Mouse (Mus musculus): ENCODE results near the gene Krtcap2. TPM values are rescaled to one million over a fixed set of nuclear protein-coding genes. Genes with fewer than 3 reads are reported as not detected.

Krtcap2 gene
- polyA plus RNA-seq, 1 experiment from 2014 or later, result 334 TPM

DNA sequence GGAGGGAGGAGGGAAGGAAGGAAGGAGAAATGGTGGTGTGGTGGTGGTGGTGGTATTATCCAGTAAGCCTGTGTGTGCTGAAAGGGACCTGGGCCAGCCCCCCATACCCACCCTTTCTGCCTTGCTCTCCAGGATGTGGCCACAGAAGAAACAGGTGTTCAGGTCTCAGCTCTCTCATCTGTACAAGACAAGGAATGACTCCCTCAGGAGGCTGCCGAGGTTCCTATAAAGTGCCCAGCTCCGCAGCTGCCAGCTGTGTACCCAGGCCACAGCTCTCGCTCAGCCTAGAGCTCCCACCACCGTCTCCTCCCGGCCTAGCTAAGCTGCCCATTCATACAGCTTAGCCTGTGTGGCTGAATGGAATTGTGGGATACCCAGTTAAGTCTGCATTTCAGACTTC, 46.5 kb downstream of the Krtcap2 start:
- no peak for ATAC-seq (ENCODE audit: insufficient number of reproducible peaks, low FRiP score, low TSS enrichment, low read depth)
- Histone ChIP-seq H3K4me3 (no peak overlapping the region), H3K9me3 (no peaks in the 10 kb centered on the region), H3K4me2 (no peak overlapping the region), H3K4me1 (peaks cover 17% of the 10 kb centered on the region; the same call in 1 of the 2 replicates), H3K36me3 (no peaks in the 10 kb centered on the region), H3K9ac (no peak overlapping the region), H3K27me3 (no peaks in the 10 kb centered on the region), H3K27ac (no peak overlapping the region)
- WGBS, result 43% methylated on average over 5 of the region's 5 CpGs

DNA sequence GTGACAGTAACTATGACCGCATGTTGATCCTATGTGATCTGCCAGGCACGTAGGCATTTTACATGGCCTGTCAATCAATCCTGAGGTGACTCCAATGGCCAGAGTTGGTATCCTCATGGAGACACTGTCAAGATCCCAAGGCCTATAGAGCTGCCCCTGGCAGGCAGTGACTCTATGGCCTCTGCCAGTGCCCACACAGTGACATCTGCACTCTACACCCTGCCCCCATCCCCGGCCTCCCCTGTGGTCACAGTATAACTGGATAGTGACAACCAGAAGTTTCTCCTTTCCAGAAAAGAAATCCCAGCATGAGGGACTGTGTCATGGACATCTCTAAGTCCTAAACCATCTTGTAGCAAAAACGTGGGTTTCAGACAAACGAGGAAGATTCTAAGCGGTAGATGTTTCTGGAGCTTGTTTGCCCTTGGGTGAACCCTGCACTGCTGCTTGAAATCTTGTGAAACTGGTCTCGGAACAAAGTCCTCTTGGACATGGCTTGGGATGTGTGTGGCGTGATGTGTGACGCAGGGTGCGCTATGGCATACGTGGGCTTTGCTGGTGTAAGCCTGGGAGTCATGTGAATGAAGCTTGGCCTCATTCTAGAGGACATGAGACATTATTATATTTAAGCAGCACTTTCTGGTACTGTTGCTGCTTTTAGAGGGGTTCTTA, 47.6 kb downstream of the Krtcap2 start:
- Histone ChIP-seq H3K9me3 (no peaks in the 10 kb centered on the region), H3K36me3 (no peaks in the 10 kb centered on the region), H3K27ac (no peak overlapping the region), H3K27me3 (no peaks in the 10 kb centered on the region), H3K4me2 (no peak overlapping the region), H3K4me3 (no peak overlapping the region), H3K9ac (no peak overlapping the region), H3K4me1 (peaks cover 8% of the 10 kb centered on the region; the same call in 1 of the 2 replicates)
- ATAC-seq (ENCODE audit: insufficient number of reproducible peaks, low FRiP score, low TSS enrichment, low read depth), result no peak
- 90% methylated on average over 11 of the region's 11 CpGs for WGBS

DNA sequence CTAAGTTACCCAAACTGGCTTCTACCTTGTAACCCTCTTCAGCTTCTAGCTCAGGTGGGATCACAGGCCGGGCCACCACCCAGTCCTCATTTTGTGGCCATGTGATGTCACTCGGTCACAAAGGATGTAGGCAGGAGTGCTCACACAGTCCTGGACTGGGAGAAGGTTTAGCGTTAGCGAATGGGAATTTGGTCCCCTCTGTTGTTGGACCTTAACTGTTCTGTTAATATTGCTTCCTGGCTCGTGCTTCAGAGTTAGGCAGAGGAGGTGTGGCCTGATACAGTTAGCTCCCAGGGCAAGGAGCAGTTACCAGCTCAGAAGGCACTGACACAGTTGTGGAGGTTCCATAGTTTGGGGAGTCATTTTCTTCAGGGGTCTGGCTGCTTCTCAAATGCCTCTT, 48.4 kb downstream of the Krtcap2 start:
- Histone ChIP-seq H3K4me2 (no peak overlapping the region), H3K36me3 (no peaks in the 10 kb centered on the region), H3K27me3 (no peaks in the 10 kb centered on the region), H3K9ac (no peak overlapping the region), H3K4me1 (peaks cover 10% of the 10 kb centered on the region; the same call in 1 of the 2 replicates), H3K4me3 (no peak overlapping the region), H3K9me3 (no peaks in the 10 kb centered on the region), H3K27ac (no peak overlapping the region)
- WGBS, result 65% methylated on average over 5 of the region's 5 CpGs
- ATAC-seq (ENCODE audit: insufficient number of reproducible peaks, low FRiP score, low TSS enrichment, low read depth), result no peak

DNA sequence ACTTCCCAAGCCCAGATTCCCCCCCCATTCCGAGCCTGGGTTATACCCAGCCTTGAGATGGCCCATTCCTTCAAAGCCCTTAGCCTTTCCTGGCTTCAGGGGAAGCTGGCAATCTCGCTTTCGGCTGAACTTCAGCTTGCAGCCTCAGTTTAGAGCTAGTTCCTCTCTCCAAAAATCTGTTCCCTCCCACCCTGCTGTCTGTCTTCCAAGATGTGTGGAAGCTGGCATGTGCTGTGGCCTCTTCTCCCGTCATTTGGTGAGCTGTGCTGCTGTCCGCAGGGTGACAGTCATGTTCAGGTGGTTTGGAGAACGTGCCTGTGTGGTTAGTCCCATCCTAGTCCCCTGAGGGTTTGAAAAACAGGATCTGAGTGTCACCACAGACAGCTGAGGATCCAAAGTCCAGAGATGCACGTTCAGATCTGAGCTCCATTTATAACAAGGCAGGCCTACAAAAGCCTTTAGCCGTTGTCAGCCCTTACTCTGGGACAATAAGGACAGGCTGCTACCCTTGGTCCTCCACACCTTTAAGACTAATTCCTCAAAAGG, 50.0 kb downstream of the Krtcap2 start:
- Histone ChIP-seq H3K27ac (no peak overlapping the region), H3K27me3 (no peaks in the 10 kb centered on the region), H3K36me3 (no peaks in the 10 kb centered on the region), H3K4me2 (no peak overlapping the region), H3K9me3 (no peaks in the 10 kb centered on the region), H3K4me1 (peaks cover 20% of the 10 kb centered on the region), H3K4me3 (no peak overlapping the region), H3K9ac (no peak overlapping the region)
- no peak for ATAC-seq (ENCODE audit: insufficient number of reproducible peaks, low FRiP score, low TSS enrichment, low read depth)
- 75% methylated on average over 8 of the region's 8 CpGs for WGBS

DNA sequence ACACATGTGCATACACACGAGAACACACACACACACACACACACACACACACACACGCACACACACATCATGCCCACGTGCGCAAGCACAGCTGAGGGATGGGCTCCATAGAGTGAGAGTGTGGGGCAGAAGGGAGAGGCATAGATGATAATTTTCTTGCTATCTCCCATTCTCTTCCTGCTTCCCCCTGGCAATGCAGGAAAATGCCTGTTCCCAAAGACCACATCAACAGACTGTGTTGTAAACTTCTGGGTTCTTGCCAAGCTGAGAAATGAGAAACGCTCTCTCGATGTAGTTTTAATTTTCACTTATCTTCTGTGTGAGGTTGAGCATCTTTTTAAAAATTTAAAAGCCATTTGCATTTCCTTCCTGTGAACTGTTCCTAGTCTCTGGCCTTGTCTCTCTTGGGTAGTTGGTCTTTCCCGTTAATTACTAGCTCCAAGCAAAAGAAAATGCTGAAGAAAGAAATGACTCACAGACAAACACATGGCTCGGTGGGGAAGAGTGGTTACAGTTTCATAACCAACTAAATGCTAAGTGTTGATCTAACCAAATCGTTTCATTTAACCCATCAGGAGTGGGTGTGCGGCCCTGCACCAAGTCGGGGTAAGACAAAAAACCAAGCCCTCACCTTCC, 51.1 kb downstream of the Krtcap2 start:
- Histone ChIP-seq H3K27me3 (no peaks in the 10 kb centered on the region), H3K36me3 (no peaks in the 10 kb centered on the region), H3K9ac (no peak overlapping the region), H3K4me3 (no peak overlapping the region), H3K4me2 (no peak overlapping the region), H3K27ac (no peak overlapping the region), H3K4me1 (peaks cover 12% of the 10 kb centered on the region), H3K9me3 (no peaks in the 10 kb centered on the region)
- WGBS, result 69% methylated on average over 11 of the region's 11 CpGs
- no peak for ATAC-seq (ENCODE audit: insufficient number of reproducible peaks, low FRiP score, low TSS enrichment, low read depth)

DNA sequence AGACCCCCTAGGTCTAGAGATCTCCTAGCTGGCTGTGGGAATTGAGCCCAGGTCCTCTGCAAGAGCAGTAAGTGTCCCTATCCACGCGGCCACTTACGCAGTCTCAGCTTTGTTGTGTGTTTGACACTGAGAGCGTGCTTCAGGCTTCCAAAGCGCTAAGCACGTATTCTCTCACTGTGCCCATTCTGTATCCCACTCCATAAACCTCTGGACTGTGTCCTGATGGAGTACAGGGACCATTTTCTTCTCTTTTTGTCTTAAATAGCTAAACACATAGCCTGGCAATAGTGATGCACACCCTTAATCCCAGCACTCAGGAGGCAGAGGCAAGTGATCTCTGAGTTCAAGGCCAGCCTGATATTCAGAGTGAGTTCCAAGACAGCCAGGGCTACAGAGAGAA, 53.1 kb downstream of the Krtcap2 start:
- H3K9ac ChIP-seq, result no peak overlapping the region
- H3K36me3 ChIP-seq, result no peaks in the 10 kb centered on the region
- no peak overlapping the region for H3K27ac ChIP-seq
- H3K9me3 ChIP-seq, result no peaks in the 10 kb centered on the region
- H3K4me1 ChIP-seq, result peaks cover 12% of the 10 kb centered on the region
- no peaks in the 10 kb centered on the region for H3K27me3 ChIP-seq
- no peak overlapping the region for H3K4me2 ChIP-seq
- no peak overlapping the region for H3K4me3 ChIP-seq
- ATAC-seq (ENCODE audit: insufficient number of reproducible peaks, low FRiP score, low TSS enrichment, low read depth), result no peak
- whole genome bisulfite sequencing, result 89% methylated on average over 6 of the region's 6 CpGs

DNA sequence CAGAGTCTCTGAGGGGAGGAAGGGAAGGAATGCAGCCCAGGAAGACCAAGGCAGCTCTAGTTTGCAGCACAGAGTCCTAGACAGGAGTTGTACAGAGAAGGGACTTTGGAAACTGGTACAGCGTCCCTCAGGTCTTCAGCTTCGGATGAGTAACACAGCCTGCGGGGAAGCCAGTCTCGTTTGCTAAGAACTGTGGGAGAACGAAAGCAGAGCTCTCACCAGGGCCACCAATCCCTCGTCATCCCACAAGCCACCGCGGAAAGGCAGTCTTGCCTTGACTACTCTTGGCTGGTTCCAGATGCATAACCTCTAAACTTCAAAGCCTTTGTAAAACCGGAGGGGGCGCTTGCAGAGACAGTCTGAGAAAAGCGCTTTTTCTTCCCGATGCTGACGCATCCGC, 53.7 kb downstream of the Krtcap2 start:
- Histone ChIP-seq H3K9me3 (no peaks in the 10 kb centered on the region), H3K4me3 (peak overlapping the region; percentile 23), H3K4me2 (peak overlapping the region; percentile 42), H3K9ac (0 out of 2 replicates have a peak overlapping the region, but pooled peaks have one; percentile 28), H3K27ac (no peak overlapping the region; the same call in 1 of the 2 replicates), H3K36me3 (no peaks in the 10 kb centered on the region), H3K4me1 (peaks cover 12% of the 10 kb centered on the region), H3K27me3 (no peaks in the 10 kb centered on the region)
- ATAC-seq (ENCODE audit: insufficient number of reproducible peaks, low FRiP score, low TSS enrichment, low read depth), result no peak
- 1% methylated on average over 14 of the region's 14 CpGs for WGBS

MicroRNAs encoded within 50 kb of the gene (microRNA counts, 519-probe panel; counts per million panel counts)
- microRNA mmu-miR-92b, result not detected

Small RNAs within 50 kb of the gene (microRNA-seq; reads per million reads assigned to microRNA genes)
- 94.5 reads per million, percentile 50 among the genes with 10 or more reads in this experiment for gene Mir92b

Other genes with a start within 250 kb of the Krtcap2 start
- 29.2 and 31.1 TPM in 2 replicates for gene Rusc1, start 152.7 kb upstream of the Krtcap2 start, polyA plus RNA-seq (2015; fragmentation: Nextera tagmentation; extraction: Ambion mirVana)
- gene Gm43738, start 144.9 kb upstream of the Krtcap2 start, polyA plus RNA-seq (2015; fragmentation: Nextera tagmentation; extraction: Ambion mirVana), result not detected in 2 replicates
- gene Fdps, start 144.0 kb upstream of the Krtcap2 start, polyA plus RNA-seq (2015; fragmentation: Nextera tagmentation; extraction: Ambion mirVana), result 253 and 265 TPM in 2 replicates
- gene Pklr, start 109.8 kb upstream of the Krtcap2 start, polyA plus RNA-seq (2015; fragmentation: Nextera tagmentation; extraction: Ambion mirVana), result 0.20 and 0.23 TPM in 2 replicates
- gene Hcn3, start 85.8 kb upstream of the Krtcap2 start, polyA plus RNA-seq (2015; fragmentation: Nextera tagmentation; extraction: Ambion mirVana), result 1.9 and 2.2 TPM in 2 replicates
- 23.9 and 25.0 TPM in 2 replicates for gene Clk2, start 81.2 kb upstream of the Krtcap2 start, polyA plus RNA-seq (2015; fragmentation: Nextera tagmentation; extraction: Ambion mirVana)
- gene Scamp3, start 68.5 kb upstream of the Krtcap2 start, polyA plus RNA-seq (2015; fragmentation: Nextera tagmentation; extraction: Ambion mirVana), result 101 and 115 TPM in 2 replicates
- 31.4 and 34.0 TPM in 2 replicates for gene Fam189b, start 62.8 kb upstream of the Krtcap2 start, polyA plus RNA-seq (2015; fragmentation: Nextera tagmentation; extraction: Ambion mirVana)
- 62.5 and 70.9 TPM in 2 replicates for gene Gba, start 43.0 kb upstream of the Krtcap2 start, polyA plus RNA-seq (2015; fragmentation: Nextera tagmentation; extraction: Ambion mirVana)
- gene Thbs3, start 30.8 kb upstream of the Krtcap2 start, polyA plus RNA-seq (2015; fragmentation: Nextera tagmentation; extraction: Ambion mirVana), result 94.0 and 116 TPM in 2 replicates
- 156 and 180 TPM in 2 replicates for gene Mtx1, start 18.9 kb upstream of the Krtcap2 start, polyA plus RNA-seq (2015; fragmentation: Nextera tagmentation; extraction: Ambion mirVana)
- 0.64 and 0.68 TPM in 2 replicates for gene Muc1, start 16.9 kb upstream of the Krtcap2 start, polyA plus RNA-seq (2015; fragmentation: Nextera tagmentation; extraction: Ambion mirVana)
- gene Trim46, start 343 bp downstream of the Krtcap2 start, polyA plus RNA-seq (2015; fragmentation: Nextera tagmentation; extraction: Ambion mirVana), result 4.0 and 4.7 TPM in 2 replicates
- 131 and 161 TPM in 2 replicates for gene Dpm3, start 13.4 kb downstream of the Krtcap2 start, polyA plus RNA-seq (2015; fragmentation: Nextera tagmentation; extraction: Ambion mirVana)
- gene Slc50a1, start 24.6 kb downstream of the Krtcap2 start, polyA plus RNA-seq (2015; fragmentation: Nextera tagmentation; extraction: Ambion mirVana), result 91.9 and 92.8 TPM in 2 replicates
- 59.6 and 64.2 TPM in 2 replicates for gene Efna1, start 35.2 kb downstream of the Krtcap2 start, polyA plus RNA-seq (2015; fragmentation: Nextera tagmentation; extraction: Ambion mirVana)
- gene Efna3, start 77.0 kb downstream of the Krtcap2 start, polyA plus RNA-seq (2015; fragmentation: Nextera tagmentation; extraction: Ambion mirVana), result 57.9 and 59.2 TPM in 2 replicates
- 30.4 and 34.4 TPM in 2 replicates for gene Efna4, start 92.1 kb downstream of the Krtcap2 start, polyA plus RNA-seq (2015; fragmentation: Nextera tagmentation; extraction: Ambion mirVana)
- 94.4 and 106 TPM in 2 replicates for gene Adam15, start 104.0 kb downstream of the Krtcap2 start, polyA plus RNA-seq (2015; fragmentation: Nextera tagmentation; extraction: Ambion mirVana)
- 0.20 and 0.23 TPM in 2 replicates for gene Dcst2, start 116.0 kb downstream of the Krtcap2 start, polyA plus RNA-seq (2015; fragmentation: Nextera tagmentation; extraction: Ambion mirVana)
- 0.52 and 0.76 TPM in 2 replicates for gene Dcst1, start 119.3 kb downstream of the Krtcap2 start, polyA plus RNA-seq (2015; fragmentation: Nextera tagmentation; extraction: Ambion mirVana)
- gene Zbtb7b, start 148.8 kb downstream of the Krtcap2 start, polyA plus RNA-seq (2015; fragmentation: Nextera tagmentation; extraction: Ambion mirVana), result 7.0 and 7.2 TPM in 2 replicates
- gene Lenep, start 156.8 kb downstream of the Krtcap2 start, polyA plus RNA-seq (2015; fragmentation: Nextera tagmentation; extraction: Ambion mirVana), result not detected in 2 replicates
- 27.1 and 31.0 TPM in 2 replicates for gene Flad1, start 165.9 kb downstream of the Krtcap2 start, polyA plus RNA-seq (2015; fragmentation: Nextera tagmentation; extraction: Ambion mirVana)
- 340 and 365 TPM in 2 replicates for gene Cks1b, start 172.4 kb downstream of the Krtcap2 start, polyA plus RNA-seq (2015; fragmentation: Nextera tagmentation; extraction: Ambion mirVana)
- 108 and 112 TPM in 2 replicates for gene Shc1, start 172.5 kb downstream of the Krtcap2 start, polyA plus RNA-seq (2015; fragmentation: Nextera tagmentation; extraction: Ambion mirVana)
- gene Pygo2, start 184.2 kb downstream of the Krtcap2 start, polyA plus RNA-seq (2015; fragmentation: Nextera tagmentation; extraction: Ambion mirVana), result 37.1 and 43.7 TPM in 2 replicates
- gene Pbxip1, start 190.7 kb downstream of the Krtcap2 start, polyA plus RNA-seq (2015; fragmentation: Nextera tagmentation; extraction: Ambion mirVana), result 33.9 and 51.5 TPM in 2 replicates
- gene Pmvk, start 208.6 kb downstream of the Krtcap2 start, polyA plus RNA-seq (2015; fragmentation: Nextera tagmentation; extraction: Ambion mirVana), result 55.2 and 61.1 TPM in 2 replicates